Mouse (Mus musculus) forebrain, embryonic 13.5 days (tissue): Measurements from ENCODE around the gene Cntnap5b. TPM values are rescaled to one million over a fixed set of nuclear protein-coding genes. Genes with fewer than 3 reads are reported as not detected.

Experiments
- ATAC-seq: fragments of 200-750 bp; cut with Nextera tagmentation; 2 replicates; pipeline ENCODE4 v1.8.0; 2017
- H3K27ac ChIP-seq: fragments of 300-500 bp; sonication (generic); 2 replicates; pipeline ENCODE4 v1.5.1; 2015; ENCODE audit warnings: inconsistent platforms, mild to moderate bottlenecking, moderate library complexity
- H3K27me3 ChIP-seq: fragments of 300-500 bp; sonication (generic); 2 replicates; pipeline ENCODE4 v1.6.1; 2015; ENCODE audit warnings: mild to moderate bottlenecking, inconsistent platforms
- H3K36me3 ChIP-seq: fragments of 300-500 bp; sonication (generic); 2 replicates; pipeline ENCODE4 v1.6.1; 2015; ENCODE audit warnings: mild to moderate bottlenecking, inconsistent platforms; ENCODE audit not compliant: poor library complexity, severe bottlenecking
- H3K4me1 ChIP-seq: fragments of 300-500 bp; sonication (generic); 2 replicates; pipeline ENCODE4 v1.6.1; 2015; ENCODE audit warnings: inconsistent platforms
- H3K4me2 ChIP-seq: fragments of 300-500 bp; sonication (generic); 2 replicates; pipeline ENCODE4 v1.6.1; 2015; ENCODE audit warnings: inconsistent platforms, mild to moderate bottlenecking, moderate library complexity
- H3K4me3 ChIP-seq: fragments of 300-500 bp; sonication (generic); 2 replicates; pipeline ENCODE4 v1.5.1; 2015; ENCODE audit warnings: mild to moderate bottlenecking, inconsistent platforms
- H3K9ac ChIP-seq: fragments of 300-500 bp; sonication (generic); 2 replicates; pipeline ENCODE4 v1.6.1; 2015; ENCODE audit warnings: mild to moderate bottlenecking, inconsistent platforms
- H3K9me3 ChIP-seq: fragments of 300-500 bp; sonication (generic); replicated peaks from 2 replicates; pipeline ENCODE4 v1.6.1; 2016; ENCODE audit warnings: inconsistent platforms
- WGBS: fragments of 180-500 bp; shearing (Covaris S2); methylation state at CpG from one replicate; pipeline ENCODE4 v1.1.7; 2015; 5-methylcytosine and 5-hydroxymethylcytosine counted together
- polyA plus RNA-seq: library from polyadenylated mRNA; unstranded; fragments of >200 nt; fragmentation: Nextera tagmentation; extraction: Ambion mirVana; gene quantifications from 2 replicates; pipeline ENCODE4 v1.2.1, GENCODE M21; 2015

Gene Cntnap5b
- 0.37 and 0.77 TPM in 2 replicates for polyA plus RNA-seq

- H3K27ac ChIP-seq, result no peak within 1 kb of the TSS
- no peaks in the 10 kb centered on the region for H3K36me3 ChIP-seq
- no peaks in the 10 kb centered on the region for H3K9me3 ChIP-seq
- H3K4me2 ChIP-seq, result peak within 1 kb of the TSS; percentile 58
- WGBS, result 29% methylated on average over 7 of the region's 7 CpGs
- peak; percentile 36 for ATAC-seq
- H3K4me3 ChIP-seq, result peak within 1 kb of the TSS; percentile 37
- peak within 1 kb of the TSS; percentile 30; the same call in 1 of the 2 replicates for H3K9ac ChIP-seq
- no peaks in the 10 kb centered on the region for H3K27me3 ChIP-seq
- no peaks in the 10 kb centered on the region for H3K4me1 ChIP-seq
Observed at GRCm38 (mm10) chr1:99772614-99773013, at the start of gene Cntnap5b. Cntnap5b (plus strand) TSS chr1:99772765.

- Histone ChIP-seq H3K27ac (no peak overlapping the region), H3K36me3 (no peaks in the 10 kb centered on the region), H3K27me3 (no peaks in the 10 kb centered on the region), H3K9me3 (no peaks in the 10 kb centered on the region), H3K9ac (no peak overlapping the region), H3K4me2 (no peak overlapping the region), H3K4me1 (no peaks in the 10 kb centered on the region), H3K4me3 (no peak overlapping the region)
- 89% methylated on average over 1 of the region's 1 CpGs for WGBS
- no peak for ATAC-seq
Observed at GRCm38 (mm10) chr1:99759996-99760395, 12.6 kb upstream of the Cntnap5b start.

- no peak overlapping the region for H3K27ac ChIP-seq
- peak overlapping the region; percentile 58 for H3K4me2 ChIP-seq
- no peaks in the 10 kb centered on the region for H3K4me1 ChIP-seq
- no peaks in the 10 kb centered on the region for H3K9me3 ChIP-seq
- WGBS, result under 1% methylated on average over 19 of the region's 19 CpGs
- peak overlapping the region; percentile 37 for H3K4me3 ChIP-seq
- H3K9ac ChIP-seq, result peak overlapping the region; percentile 30; the same call in 1 of the 2 replicates
- H3K27me3 ChIP-seq, result no peaks in the 10 kb centered on the region
- no peaks in the 10 kb centered on the region for H3K36me3 ChIP-seq
- peak; percentile 96 for ATAC-seq
Observed at GRCm38 (mm10) chr1:99772183-99772582, 382 bp upstream of the Cntnap5b start.

- Histone ChIP-seq H3K4me1 (no peaks in the 10 kb centered on the region), H3K4me2 (no peak overlapping the region), H3K4me3 (no peak overlapping the region), H3K9ac (no peak overlapping the region), H3K27ac (no peak overlapping the region), H3K27me3 (no peaks in the 10 kb centered on the region), H3K9me3 (no peaks in the 10 kb centered on the region), H3K36me3 (no peaks in the 10 kb centered on the region)
- ATAC-seq, result peak; percentile 44
- 3% methylated on average over 4 of the region's 4 CpGs for WGBS
Observed at GRCm38 (mm10) chr1:99774144-99774543, 1.6 kb downstream of the Cntnap5b start.

GRCm38 (mm10) chr1:99813334-99814110 is 41.0 kb downstream of the Cntnap5b start:
- Histone ChIP-seq H3K4me1 (no peaks in the 10 kb centered on the region), H3K9ac (no peak overlapping the region), H3K27me3 (no peaks in the 10 kb centered on the region), H3K4me2 (no peak overlapping the region), H3K9me3 (no peaks in the 10 kb centered on the region), H3K27ac (no peak overlapping the region), H3K4me3 (no peak overlapping the region), H3K36me3 (no peaks in the 10 kb centered on the region)
- no peak for ATAC-seq
- WGBS, result 86% methylated on average over 6 of the region's 6 CpGs

GRCm38 (mm10) chr1:99872344-99872743 is 99.8 kb downstream of the Cntnap5b start:
- no peaks in the 10 kb centered on the region for H3K27me3 ChIP-seq
- no peaks in the 10 kb centered on the region for H3K9me3 ChIP-seq
- WGBS, result 93% methylated on average over 3 of the region's 3 CpGs
- ATAC-seq, result no peak
- no peak overlapping the region for H3K27ac ChIP-seq
- no peak overlapping the region for H3K4me2 ChIP-seq
- H3K36me3 ChIP-seq, result no peaks in the 10 kb centered on the region
- H3K4me3 ChIP-seq, result no peak overlapping the region
- H3K4me1 ChIP-seq, result no peaks in the 10 kb centered on the region
- H3K9ac ChIP-seq, result no peak overlapping the region

GRCm38 (mm10) chr1:99907774-99908173 is 135.2 kb downstream of the Cntnap5b start:
- Histone ChIP-seq H3K4me1 (no peaks in the 10 kb centered on the region), H3K9ac (no peak overlapping the region), H3K27ac (no peak overlapping the region), H3K27me3 (no peaks in the 10 kb centered on the region), H3K36me3 (no peaks in the 10 kb centered on the region), H3K9me3 (no peaks in the 10 kb centered on the region), H3K4me2 (no peak overlapping the region), H3K4me3 (no peak overlapping the region)
- WGBS, result 70% methylated on average over 2 of the region's 2 CpGs
- ATAC-seq, result no peak

- Histone ChIP-seq H3K36me3 (no peaks in the 10 kb centered on the region), H3K27ac (no peak overlapping the region), H3K4me3 (no peak overlapping the region), H3K9ac (no peak overlapping the region), H3K9me3 (no peaks in the 10 kb centered on the region), H3K27me3 (no peaks in the 10 kb centered on the region), H3K4me2 (no peak overlapping the region), H3K4me1 (no peaks in the 10 kb centered on the region)
- ATAC-seq, result no peak
Observed at GRCm38 (mm10) chr1:99943515-99943914, 170.9 kb downstream of the Cntnap5b start.

- no peak overlapping the region for H3K4me3 ChIP-seq
- no peaks in the 10 kb centered on the region for H3K36me3 ChIP-seq
- no peak overlapping the region for H3K9ac ChIP-seq
- no peaks in the 10 kb centered on the region for H3K4me1 ChIP-seq
- no peaks in the 10 kb centered on the region for H3K27me3 ChIP-seq
- H3K27ac ChIP-seq, result no peak overlapping the region
- no peaks in the 10 kb centered on the region for H3K9me3 ChIP-seq
- H3K4me2 ChIP-seq, result no peak overlapping the region
- WGBS, result 4% methylated on average over 2 of the region's 2 CpGs
- peak; percentile 71; the same call in 1 of the 2 replicates for ATAC-seq
Observed at GRCm38 (mm10) chr1:99959428-99959987, 186.9 kb downstream of the Cntnap5b start.

- ATAC-seq, result peak; percentile 61; the same call in 1 of the 2 replicates
- H3K27ac ChIP-seq, result no peak overlapping the region
- H3K9me3 ChIP-seq, result no peaks in the 10 kb centered on the region
- H3K4me2 ChIP-seq, result no peak overlapping the region
- H3K27me3 ChIP-seq, result no peaks in the 10 kb centered on the region
- H3K4me3 ChIP-seq, result no peak overlapping the region
- no peak overlapping the region for H3K9ac ChIP-seq
- H3K36me3 ChIP-seq, result no peaks in the 10 kb centered on the region
- WGBS, result 86% methylated on average over 2 of the region's 2 CpGs
- H3K4me1 ChIP-seq, result peaks cover 5% of the 10 kb centered on the region; the same call in 1 of the 2 replicates
Observed at GRCm38 (mm10) chr1:99967300-99968089, 194.9 kb downstream of the Cntnap5b start.

GRCm38 (mm10) chr1:99970184-99971086 is 197.9 kb downstream of the Cntnap5b start:
- WGBS, result 9% methylated on average over 4 of the region's 4 CpGs
- Histone ChIP-seq H3K36me3 (no peaks in the 10 kb centered on the region), H3K4me1 (peaks cover 5% of the 10 kb centered on the region; the same call in 1 of the 2 replicates), H3K27me3 (no peaks in the 10 kb centered on the region), H3K9me3 (no peaks in the 10 kb centered on the region), H3K4me2 (no peak overlapping the region), H3K9ac (no peak overlapping the region), H3K27ac (no peak overlapping the region), H3K4me3 (no peak overlapping the region)
- no peak; the same call in 1 of the 2 replicates for ATAC-seq
